Mouse (Mus musculus): Measurements from ENCODE around the gene Cdkn1a.

DNA sequence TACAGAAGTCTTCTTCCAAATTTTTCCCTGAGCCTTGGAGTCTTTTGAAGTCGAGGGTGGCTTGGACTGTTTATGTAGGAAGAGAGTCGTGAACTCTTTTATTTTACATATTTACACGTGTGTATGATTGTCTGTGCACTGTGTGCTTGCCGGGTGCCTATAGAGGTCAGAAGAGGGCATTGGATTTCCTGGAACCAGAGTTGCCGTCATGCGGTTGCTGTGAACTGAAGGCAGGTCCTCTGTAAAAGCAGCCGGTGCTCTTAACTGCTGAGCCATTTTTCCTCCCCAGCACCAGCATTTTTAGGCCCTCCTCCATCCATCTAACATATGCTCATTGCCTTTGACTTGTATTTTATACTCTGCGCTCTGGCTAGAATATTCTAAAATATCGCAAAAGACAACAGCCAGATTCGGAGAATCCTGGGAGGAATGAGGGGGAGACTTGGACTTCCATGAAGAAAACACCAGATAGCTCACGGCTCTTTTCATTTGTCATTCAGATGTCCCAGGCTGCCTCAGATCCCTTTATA is 33.4 kb upstream of the Cdkn1a start:
- TF ChIP-seq CTCF (IDR thresholded peaks at IDR 0.05; ENCODE audit: borderline replicate concordance, control insufficient read depth, extremely low read depth, insufficient read depth, low read length, poor library complexity) (no peak), POLR2A (IDR thresholded peaks at IDR 0.05; ENCODE audit: control insufficient read depth, extremely low read depth, insufficient read depth, low read length, poor library complexity) (no peak)
